Mouse (Mus musculus) kidney, adult 9 months (tissue): Measurements from ENCODE around the gene Vmn1r23.
"Not testable (repeated sequence)": the region's sequence is repeated elsewhere in the genome, so short reads cannot be mapped to it uniquely, and the experiment has no call there.

Experiments
- DNase-seq: peaks from one replicate; pipeline ENCODE4 v3.0.0; 2022

Gene Vmn1r23

GRCm38 (mm10) chr6:57926738-57927137, at the start of gene Vmn1r23:
TSS of gene Vmn1r23 (minus strand) at chr6:57926838.
- DNase-seq: no peak

- DNase-seq: not testable (repeated sequence)
These were observed 34.8 kb upstream of the Vmn1r23 start, which contains the start of gene Vmn1r24 for GRCm38 (mm10) chr6:57961403-57961802. TSS of gene Vmn1r24 (minus strand) at chr6:57961503.

GRCm38 (mm10) chr6:57907928-57908327, 18.7 kb downstream of the Vmn1r23 start, which contains the start of gene Vmn1r22:
TSS of gene Vmn1r22 (minus strand) at chr6:57908028.
- DNase-seq: no peak
